Comparison of ENCODE assay signal across 19 mouse cellular contexts in genomic region chr14:12595326-12595725, GRCm38 (mm10).
DNase-seq lines count a peak whose midpoint lies in the region; ATAC-seq lines count a peak whose summit lies in the region.
"Had no signal": no experiment of that assay in that cellular context is flagged by ENCODE, and none has a peak within 500 bp of the region (broad histone marks: within the 10 kb centered on the region; RNA-seq: fewer than 3 reads in every experiment).

No protein-coding gene starts in this region.

- H3K4me2 ChIP-seq in hindbrain, embryonic 14.5 days (replicated peaks), result no peak overlapping the region
- no peak overlapping the region for H3K4me2 ChIP-seq in forebrain, embryonic 12.5 days
- no peak overlapping the region for H3K4me2 ChIP-seq in midbrain, embryonic 12.5 days (replicated peaks)
- H3K4me2 ChIP-seq in neural tube, embryonic 14.5 days (ENCODE audit: low read depth, low read length), result no peak overlapping the region
- H3K4me2 ChIP-seq: embryonic facial prominence, embryonic 12.5 days; heart, embryonic 11.5 days; limb, embryonic 13.5 days had no signal

- no peak overlapping the region for H3K4me3 ChIP-seq in hindbrain, embryonic 14.5 days (replicated peaks; ENCODE audit: low read length)
- H3K4me3 ChIP-seq in hindbrain, embryonic 10.5 days, result no peak overlapping the region
- no peak overlapping the region for H3K4me3 ChIP-seq in forebrain, embryonic 12.5 days (replicated peaks)
- no peak overlapping the region for H3K4me3 ChIP-seq in midbrain, embryonic 12.5 days
- no peak overlapping the region for H3K4me3 ChIP-seq in neural tube, embryonic 14.5 days (ENCODE audit: low read depth, low read length)
- H3K4me3 ChIP-seq: embryonic facial prominence, embryonic 12.5 days; limb, embryonic 13.5 days had no signal

- DNase-seq in hindbrain, embryonic 14.5 days (ENCODE audit: low spot score), result no peak
- no peak for DNase-seq in hindbrain, embryonic 10.5 days (ENCODE audit: low spot score)
- DNase-seq in thymus, adult 18-20 months, result no peak
- no peak for DNase-seq in layer of hippocampus, postnatal 10 days (ENCODE audit: low spot score in 2 of 2)
- DNase-seq: adrenal gland, adult 2 months; cerebellum, adult 11 months; cerebellum, postnatal 25 days; heart, postnatal 36 days; right cerebral cortex, postnatal 4 days; thymus, postnatal 4 days had no signal

- H3K9ac ChIP-seq in hindbrain, embryonic 14.5 days, result no peak overlapping the region
- H3K9ac ChIP-seq in forebrain, embryonic 12.5 days, result no peak overlapping the region
- no peak overlapping the region for H3K9ac ChIP-seq in midbrain, embryonic 12.5 days (replicated peaks)
- no peak overlapping the region for H3K9ac ChIP-seq in neural tube, embryonic 14.5 days (replicated peaks; ENCODE audit: low read depth, low read length)
- H3K9ac ChIP-seq: embryonic facial prominence, embryonic 12.5 days; limb, embryonic 13.5 days; liver, embryonic 14.5 days had no signal

- no peaks in the 10 kb centered on the region for H3K27me3 ChIP-seq in hindbrain, embryonic 14.5 days (ENCODE audit: control insufficient read depth, insufficient read depth, low read length)
- no peaks in the 10 kb centered on the region for H3K27me3 ChIP-seq in hindbrain, embryonic 10.5 days (ENCODE audit: insufficient read depth, poor library complexity, severe bottlenecking)
- H3K27me3 ChIP-seq in forebrain, embryonic 12.5 days, result no peaks in the 10 kb centered on the region
- no peaks in the 10 kb centered on the region for H3K27me3 ChIP-seq in midbrain, embryonic 12.5 days
- no peaks in the 10 kb centered on the region for H3K27me3 ChIP-seq in neural tube, embryonic 14.5 days (ENCODE audit: control insufficient read depth, insufficient read depth, low read length)
- H3K27me3 ChIP-seq: embryonic facial prominence, embryonic 12.5 days; limb, embryonic 13.5 days had no signal

- H3K36me3 ChIP-seq in hindbrain, embryonic 14.5 days (replicated peaks; ENCODE audit: control insufficient read depth, insufficient read depth), result peaks cover 9% of the 10 kb centered on the region; the same call in 1 of the 2 replicates
- no peaks in the 10 kb centered on the region for H3K36me3 ChIP-seq in hindbrain, embryonic 10.5 days
- H3K36me3 ChIP-seq in forebrain, embryonic 12.5 days (replicated peaks), result no peaks in the 10 kb centered on the region
- 0 out of 2 replicates have a peak, but pooled peaks cover 4% of the 10 kb centered on the region for H3K36me3 ChIP-seq in midbrain, embryonic 12.5 days
- H3K36me3 ChIP-seq in neural tube, embryonic 14.5 days (ENCODE audit: control insufficient read depth, insufficient read depth, low read length), result no peaks in the 10 kb centered on the region
- H3K36me3 ChIP-seq: embryonic facial prominence, embryonic 12.5 days; limb, embryonic 13.5 days had no signal

- no peak overlapping the region for H3K27ac ChIP-seq in hindbrain, embryonic 14.5 days
- H3K27ac ChIP-seq in hindbrain, embryonic 10.5 days, result no peak overlapping the region
- no peak overlapping the region for H3K27ac ChIP-seq in forebrain, embryonic 12.5 days
- no peak overlapping the region for H3K27ac ChIP-seq in midbrain, embryonic 12.5 days (replicated peaks)
- H3K27ac ChIP-seq in neural tube, embryonic 14.5 days (ENCODE audit: low read depth, low read length), result no peak overlapping the region; the same call in 1 of the 2 replicates
- H3K27ac ChIP-seq: embryonic facial prominence, embryonic 12.5 days; limb, embryonic 13.5 days; liver, embryonic 14.5 days had no signal

- peak; percentile 68; the same call in 1 of the 2 replicates for ATAC-seq in hindbrain, embryonic 14.5 days (ENCODE audit: low FRiP score)
- ATAC-seq in forebrain, embryonic 12.5 days (ENCODE audit: low FRiP score), result peak; percentile 88
- ATAC-seq in midbrain, embryonic 12.5 days (ENCODE audit: low FRiP score, low read depth), result peak; percentile 60; the same call in 1 of the 2 replicates
- ATAC-seq in neural tube, embryonic 14.5 days (ENCODE audit: low read depth), result peak; percentile 79
- ATAC-seq: intestine, postnatal 0 days; lung, postnatal 0 days had no signal

- no peaks in the 10 kb centered on the region for H3K9me3 ChIP-seq in hindbrain, embryonic 14.5 days (ENCODE audit: control insufficient read depth, low read length)
- no peaks in the 10 kb centered on the region for H3K9me3 ChIP-seq in hindbrain, embryonic 10.5 days
- no peaks in the 10 kb centered on the region for H3K9me3 ChIP-seq in forebrain, embryonic 12.5 days
- H3K9me3 ChIP-seq in midbrain, embryonic 12.5 days, result no peaks in the 10 kb centered on the region
- no peaks in the 10 kb centered on the region for H3K9me3 ChIP-seq in neural tube, embryonic 14.5 days (ENCODE audit: control insufficient read depth, low read length)
- H3K9me3 ChIP-seq: embryonic facial prominence, embryonic 12.5 days; limb, embryonic 13.5 days had no signal

- 27% methylated on average over 4 of the region's 4 CpGs for WGBS in hindbrain, embryonic 14.5 days
- 72% methylated on average over 4 of the region's 4 CpGs for WGBS in hindbrain, embryonic 10.5 days
- WGBS in forebrain, embryonic 12.5 days, result 16% methylated on average over 4 of the region's 4 CpGs
- 57% methylated on average over 4 of the region's 4 CpGs for WGBS in midbrain, embryonic 12.5 days
- 25% methylated on average over 4 of the region's 4 CpGs for WGBS in neural tube, embryonic 14.5 days

- 0 out of 2 replicates have a peak, but pooled peaks cover 9% of the 10 kb centered on the region for H3K4me1 ChIP-seq in hindbrain, embryonic 14.5 days (replicated peaks; ENCODE audit: control insufficient read depth, insufficient read depth, low read length)
- H3K4me1 ChIP-seq in hindbrain, embryonic 10.5 days (replicated peaks), result no peaks in the 10 kb centered on the region
- peaks cover 8% of the 10 kb centered on the region; the same call in 1 of the 2 replicates for H3K4me1 ChIP-seq in forebrain, embryonic 12.5 days
- peaks cover 8% of the 10 kb centered on the region; the same call in 1 of the 2 replicates for H3K4me1 ChIP-seq in midbrain, embryonic 12.5 days
- H3K4me1 ChIP-seq in neural tube, embryonic 14.5 days (ENCODE audit: control insufficient read depth, insufficient read depth, low read length), result no peaks in the 10 kb centered on the region
- H3K4me1 ChIP-seq: embryonic facial prominence, embryonic 12.5 days; limb, embryonic 13.5 days had no signal
